Mouse (Mus musculus): Measurements from ENCODE around the gene Dapp1. TPM values are rescaled to one million over a fixed set of nuclear protein-coding genes. Genes with fewer than 3 reads are reported as not detected.

The Dapp1 gene
- polyA plus RNA-seq, 1 experiment from 2014 or later: 2.3 TPM

DNA sequence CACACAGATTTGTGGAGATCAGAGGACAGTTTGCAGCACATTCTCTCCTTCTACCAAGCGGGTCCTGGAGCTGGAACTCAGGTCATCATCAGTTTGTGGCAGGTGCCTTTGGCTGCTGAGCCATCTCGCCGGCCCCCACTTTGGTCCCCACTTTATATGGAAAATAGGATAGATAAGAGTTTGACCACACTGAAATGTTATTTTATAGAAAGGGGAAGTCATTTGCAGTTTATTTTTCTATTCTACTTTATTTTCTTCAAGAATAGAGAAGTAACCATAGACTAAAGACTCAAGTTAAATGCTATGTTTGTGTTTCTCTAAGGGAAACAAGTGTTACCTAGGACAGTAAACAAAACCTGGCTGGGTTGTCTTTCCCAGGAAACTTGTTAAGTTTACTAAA is 84.5 kb downstream of the Dapp1 start:
- ATAC-seq (ENCODE audit: low FRiP score): no peak
- no peak overlapping the region for H3K4me3 ChIP-seq
- H3K4me2 ChIP-seq (replicated peaks): no peak overlapping the region
- no peaks in the 10 kb centered on the region for H3K9me3 ChIP-seq (replicated peaks)
- WGBS: 90% methylated on average over 3 of the region's 3 CpGs
- H3K27me3 ChIP-seq: no peaks in the 10 kb centered on the region
- H3K27ac ChIP-seq: no peak overlapping the region
- no peak overlapping the region for H3K9ac ChIP-seq
- no peaks in the 10 kb centered on the region for H3K4me1 ChIP-seq
- H3K36me3 ChIP-seq: peaks cover 21% of the 10 kb centered on the region; the same call in 1 of the 2 replicates

GRCm38 (mm10) chr3:137896386-137896785 is 85.0 kb downstream of the Dapp1 start:
- Histone ChIP-seq H3K9ac (no peak overlapping the region), H3K9me3 (replicated peaks) (no peaks in the 10 kb centered on the region), H3K4me3 (no peak overlapping the region), H3K36me3 (peaks cover 21% of the 10 kb centered on the region; the same call in 1 of the 2 replicates), H3K27me3 (no peaks in the 10 kb centered on the region), H3K4me1 (no peaks in the 10 kb centered on the region), H3K4me2 (replicated peaks) (no peak overlapping the region), H3K27ac (no peak overlapping the region)
- WGBS: 79% methylated on average over 4 of the region's 4 CpGs
- no peak for ATAC-seq (ENCODE audit: low FRiP score)

DNA sequence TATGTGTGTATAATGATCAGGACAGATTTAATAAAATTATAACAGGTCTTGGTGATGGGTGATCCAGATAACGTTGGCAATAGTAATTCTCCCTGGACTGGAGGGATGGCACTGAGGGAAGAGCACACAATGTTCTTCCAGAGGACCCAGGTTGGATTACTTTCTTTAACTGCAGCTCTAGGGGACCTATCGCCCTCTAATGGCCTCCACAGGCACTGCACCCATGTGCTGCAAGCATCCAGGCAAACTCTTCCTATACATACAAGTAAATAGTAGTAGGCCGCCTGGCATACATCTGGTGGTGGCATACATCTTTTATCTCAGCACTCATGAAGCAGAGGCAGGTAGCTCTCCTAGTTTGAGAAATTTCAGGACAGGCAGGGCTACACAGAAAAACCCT is 86.1 kb downstream of the Dapp1 start:
- H3K9me3 ChIP-seq (replicated peaks): no peaks in the 10 kb centered on the region
- no peak overlapping the region for H3K4me2 ChIP-seq (replicated peaks)
- H3K4me1 ChIP-seq: no peaks in the 10 kb centered on the region
- H3K27me3 ChIP-seq: no peaks in the 10 kb centered on the region
- ATAC-seq (ENCODE audit: low FRiP score): no peak
- no peak overlapping the region for H3K9ac ChIP-seq
- no peak overlapping the region for H3K27ac ChIP-seq
- no peak overlapping the region for H3K4me3 ChIP-seq
- 91% methylated on average over 3 of the region's 3 CpGs for WGBS
- H3K36me3 ChIP-seq: peaks cover 22% of the 10 kb centered on the region; the same call in 1 of the 2 replicates

DNA sequence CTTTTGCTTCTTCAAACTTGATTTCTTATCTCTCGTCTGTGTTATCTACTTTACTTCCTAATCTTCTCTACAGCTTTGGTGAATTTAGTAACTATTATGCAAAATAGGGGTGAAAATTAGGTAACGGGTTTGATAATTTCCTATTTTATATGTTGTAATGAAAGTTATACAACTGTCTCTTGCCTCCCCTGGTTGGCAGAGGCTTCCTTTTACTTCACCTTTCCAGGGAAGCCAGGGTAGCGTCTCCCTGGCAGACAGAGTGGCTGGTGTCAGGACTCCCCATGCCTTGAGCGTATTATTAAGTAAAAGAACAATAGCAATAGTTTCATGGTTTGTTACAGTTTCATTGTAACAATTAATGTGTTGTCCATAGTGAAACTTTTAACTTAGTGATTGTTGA is 87.6 kb downstream of the Dapp1 start:
- no peak overlapping the region for H3K4me3 ChIP-seq
- peaks cover 30% of the 10 kb centered on the region for H3K36me3 ChIP-seq
- H3K27me3 ChIP-seq: no peaks in the 10 kb centered on the region
- no peak overlapping the region for H3K9ac ChIP-seq
- no peak overlapping the region for H3K4me2 ChIP-seq (replicated peaks)
- ATAC-seq (ENCODE audit: low FRiP score): no peak
- H3K9me3 ChIP-seq (replicated peaks): no peaks in the 10 kb centered on the region
- H3K4me1 ChIP-seq: no peaks in the 10 kb centered on the region
- no peak overlapping the region for H3K27ac ChIP-seq
- 86% methylated on average over 4 of the region's 4 CpGs for WGBS

- WGBS: 94% methylated on average over 4 of the region's 4 CpGs
- Histone ChIP-seq H3K27ac (no peak overlapping the region), H3K9ac (no peak overlapping the region), H3K4me1 (peaks cover 5% of the 10 kb centered on the region; the same call in 1 of the 2 replicates), H3K4me3 (no peak overlapping the region), H3K27me3 (no peaks in the 10 kb centered on the region), H3K36me3 (peaks cover 17% of the 10 kb centered on the region), H3K9me3 (replicated peaks) (no peaks in the 10 kb centered on the region), H3K4me2 (replicated peaks) (no peak overlapping the region)
- ATAC-seq (ENCODE audit: low FRiP score): no peak
Measured at GRCm38 (mm10) chr3:137892118-137892517, 89.2 kb downstream of the Dapp1 start.

DNA sequence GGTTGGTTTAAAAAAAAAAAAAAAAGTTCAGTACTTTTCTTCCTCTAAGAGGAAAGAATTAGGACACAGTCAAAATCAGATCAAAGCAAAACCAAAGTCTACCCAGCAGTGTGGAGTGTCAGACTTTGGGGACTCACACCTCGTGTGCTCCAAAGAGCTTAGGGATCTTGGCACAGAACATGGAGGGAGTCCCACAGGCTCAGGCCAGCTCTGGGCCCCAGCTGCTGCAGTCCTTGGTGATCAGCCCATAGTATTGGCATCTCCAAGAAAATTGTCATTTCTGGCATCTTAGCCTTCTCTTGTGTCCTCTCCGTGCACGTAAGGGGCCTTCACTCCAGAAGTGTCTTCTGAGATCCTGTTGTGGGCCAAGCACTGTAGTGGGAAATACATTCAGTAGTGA is 90.3 kb downstream of the Dapp1 start:
- ATAC-seq (ENCODE audit: low FRiP score): no peak
- H3K4me1 ChIP-seq: peaks cover 5% of the 10 kb centered on the region; the same call in 1 of the 2 replicates
- no peak overlapping the region for H3K27ac ChIP-seq
- H3K9ac ChIP-seq: no peak overlapping the region
- H3K9me3 ChIP-seq (replicated peaks): no peaks in the 10 kb centered on the region
- H3K4me3 ChIP-seq: no peak overlapping the region
- H3K27me3 ChIP-seq: no peaks in the 10 kb centered on the region
- H3K36me3 ChIP-seq: peaks cover 17% of the 10 kb centered on the region
- 82% methylated on average over 3 of the region's 3 CpGs for WGBS
- H3K4me2 ChIP-seq (replicated peaks): no peak overlapping the region

- H3K4me1 ChIP-seq: peaks cover 5% of the 10 kb centered on the region; the same call in 1 of the 2 replicates
- no peak overlapping the region for H3K27ac ChIP-seq
- H3K9ac ChIP-seq: no peak overlapping the region
- H3K4me3 ChIP-seq: no peak overlapping the region
- no peaks in the 10 kb centered on the region for H3K9me3 ChIP-seq (replicated peaks)
- no peaks in the 10 kb centered on the region for H3K27me3 ChIP-seq
- no peak overlapping the region for H3K4me2 ChIP-seq (replicated peaks)
- 68% methylated on average over 7 of the region's 7 CpGs for WGBS
- no peak for ATAC-seq (ENCODE audit: low FRiP score)
- H3K36me3 ChIP-seq: peaks cover 9% of the 10 kb centered on the region
Measured at GRCm38 (mm10) chr3:137887961-137888360, 93.4 kb downstream of the Dapp1 start.

- H3K9me3 ChIP-seq (replicated peaks): no peaks in the 10 kb centered on the region
- H3K27ac ChIP-seq: no peak overlapping the region
- H3K27me3 ChIP-seq: no peaks in the 10 kb centered on the region
- H3K4me1 ChIP-seq: no peaks in the 10 kb centered on the region
- H3K4me3 ChIP-seq: no peak overlapping the region
- no peak for ATAC-seq (ENCODE audit: low FRiP score)
- H3K9ac ChIP-seq: no peak overlapping the region
- peaks cover 6% of the 10 kb centered on the region; the same call in 1 of the 2 replicates for H3K36me3 ChIP-seq
- WGBS: 92% methylated on average over 5 of the region's 5 CpGs
- no peak overlapping the region for H3K4me2 ChIP-seq (replicated peaks)
Measured at GRCm38 (mm10) chr3:137881093-137881492, 100.3 kb downstream of the Dapp1 start.

Other genes with a start within 250 kb of the Dapp1 start
- 1,731 and 1,841 TPM in 2 replicates for gene H2afz, start 117.1 kb downstream of the Dapp1 start, polyA plus RNA-seq (2016; fragmentation: Nextera tagmentation; extraction: Ambion mirVana)
- 12.6 and 13.8 TPM in 2 replicates for gene Dnajb14, start 113.9 kb downstream of the Dapp1 start, polyA plus RNA-seq (2016; fragmentation: Nextera tagmentation; extraction: Ambion mirVana)
- 97.6 and 98.1 TPM in 2 replicates for gene Lamtor3, start 63.0 kb downstream of the Dapp1 start, polyA plus RNA-seq (2016; fragmentation: Nextera tagmentation; extraction: Ambion mirVana)
- gene 1110002E22Rik, start 83.5 kb upstream of the Dapp1 start, polyA plus RNA-seq (2016; fragmentation: Nextera tagmentation; extraction: Ambion mirVana): 0.42 and 0.45 TPM in 2 replicates
- not detected in 2 replicates for gene Gm5105, start 85.8 kb upstream of the Dapp1 start, polyA plus RNA-seq (2016; fragmentation: Nextera tagmentation; extraction: Ambion mirVana)
- gene Trmt10a, start 161.9 kb upstream of the Dapp1 start, polyA plus RNA-seq (2016; fragmentation: Nextera tagmentation; extraction: Ambion mirVana): 11.8 and 11.9 TPM in 2 replicates
- 10.0 and 11.1 TPM in 2 replicates for gene Mttp, start 163.4 kb upstream of the Dapp1 start, polyA plus RNA-seq (2016; fragmentation: Nextera tagmentation; extraction: Ambion mirVana)
- not detected in 2 replicates for gene 4930579F01Rik, start 212.3 kb upstream of the Dapp1 start, polyA plus RNA-seq (2016; fragmentation: Nextera tagmentation; extraction: Ambion mirVana)
- 0.15 and 0.17 TPM in 2 replicates for gene Adh7, start 236.2 kb upstream of the Dapp1 start, polyA plus RNA-seq (2016; fragmentation: Nextera tagmentation; extraction: Ambion mirVana)